ENCODE assay signal across 9 mouse cellular contexts in genomic region chr1:88698926-88699325, GRCm38 (mm10). TPM values are rescaled to one million over a fixed set of nuclear protein-coding genes. Genes with fewer than 3 reads are reported as not detected.
DNase-seq lines count a peak whose midpoint lies in the region; ATAC-seq lines count a peak whose summit lies in the region.
"Had no signal": no experiment of that assay in that cellular context is flagged by ENCODE, and none has a peak within 500 bp of the region (broad histone marks: within the 10 kb centered on the region; RNA-seq: fewer than 3 reads in every experiment).

No protein-coding gene starts in this region.

- peak overlapping the region; percentile 73 for H3K4me3 ChIP-seq in kidney, embryonic 15.5 days (replicated peaks)
- H3K4me3 ChIP-seq in hindbrain, embryonic 11.5 days (ENCODE audit: low read depth, low read length), result peak overlapping the region; percentile 93
- peak overlapping the region; percentile 95 for H3K4me3 ChIP-seq in midbrain, embryonic 13.5 days (replicated peaks)

- H3K27ac ChIP-seq in kidney, embryonic 15.5 days, result 0 out of 2 replicates have a peak overlapping the region, but pooled peaks have one; percentile 7
- no peak overlapping the region for H3K27ac ChIP-seq in hindbrain, embryonic 11.5 days (ENCODE audit: low read depth, low read length)
- H3K27ac ChIP-seq in midbrain, embryonic 13.5 days, result peak overlapping the region; percentile 98

- DNase-seq in kidney, postnatal 36 days, result no peak
- DNase-seq in embryo, embryonic 10 days (ENCODE audit: low spot score), result peak; percentile 54
- DNase-seq in hindbrain, embryonic 11.5 days (ENCODE audit: low spot score), result peak; percentile 38
- no peak for DNase-seq in cerebellum, postnatal 4 days (ENCODE audit: low spot score in 2 of 2)
- DNase-seq: kidney, adult 18-20 months had no signal

- H3K27me3 ChIP-seq in kidney, embryonic 15.5 days, result no peaks in the 10 kb centered on the region
- H3K27me3 ChIP-seq in hindbrain, embryonic 11.5 days (ENCODE audit: control insufficient read depth, insufficient read depth, low read length), result no peaks in the 10 kb centered on the region
- H3K27me3 ChIP-seq in midbrain, embryonic 13.5 days, result peaks cover 4% of the 10 kb centered on the region; the same call in 1 of the 2 replicates

- H3K9ac ChIP-seq in kidney, embryonic 15.5 days, result peak overlapping the region; percentile 25; the same call in 1 of the 2 replicates
- peak overlapping the region; percentile 38 for H3K9ac ChIP-seq in hindbrain, embryonic 11.5 days (ENCODE audit: low read depth, low read length)
- H3K9ac ChIP-seq in midbrain, embryonic 13.5 days (replicated peaks), result peak overlapping the region; percentile 100

- H3K4me1 ChIP-seq in kidney, embryonic 15.5 days, result peaks cover 33% of the 10 kb centered on the region
- H3K4me1 ChIP-seq in hindbrain, embryonic 11.5 days (replicated peaks; ENCODE audit: control insufficient read depth, insufficient read depth, low read length), result no peaks in the 10 kb centered on the region
- peaks cover 29% of the 10 kb centered on the region for H3K4me1 ChIP-seq in midbrain, embryonic 13.5 days (replicated peaks)

- peaks cover 10% of the 10 kb centered on the region for H3K36me3 ChIP-seq in kidney, embryonic 15.5 days
- no peaks in the 10 kb centered on the region for H3K36me3 ChIP-seq in hindbrain, embryonic 11.5 days (ENCODE audit: control insufficient read depth, insufficient read depth, low read length)
- peaks cover 23% of the 10 kb centered on the region for H3K36me3 ChIP-seq in midbrain, embryonic 13.5 days

- H3K9me3 ChIP-seq in kidney, embryonic 15.5 days (replicated peaks), result no peaks in the 10 kb centered on the region
- no peaks in the 10 kb centered on the region for H3K9me3 ChIP-seq in hindbrain, embryonic 11.5 days (ENCODE audit: control insufficient read depth, low read length)
- no peaks in the 10 kb centered on the region for H3K9me3 ChIP-seq in midbrain, embryonic 13.5 days

- no peak for ATAC-seq in kidney, embryonic 15.5 days (replicated peaks; ENCODE audit: low FRiP score)
- no peak for ATAC-seq in hindbrain, embryonic 11.5 days (ENCODE audit: low FRiP score)
- ATAC-seq in midbrain, embryonic 13.5 days, result no peak
- no peak for ATAC-seq in inflammation-experienced regulatory T-cells, adult 6 months
- ATAC-seq in monocyte, adult 5-6 weeks (replicated peaks; ENCODE audit: insufficient number of reproducible peaks, low FRiP score, low TSS enrichment, poor library complexity, severe bottlenecking), result no peak

- H3K4me2 ChIP-seq in kidney, embryonic 15.5 days, result peak overlapping the region; percentile 81
- peak overlapping the region; percentile 65 for H3K4me2 ChIP-seq in hindbrain, embryonic 11.5 days (replicated peaks; ENCODE audit: low read depth, low read length)
- H3K4me2 ChIP-seq in midbrain, embryonic 13.5 days (replicated peaks), result peak overlapping the region; percentile 75

- WGBS in kidney, embryonic 15.5 days, result 22% methylated on average over 5 of the region's 5 CpGs
- WGBS in hindbrain, embryonic 11.5 days, result 18% methylated on average over 5 of the region's 5 CpGs
- WGBS in midbrain, embryonic 13.5 days, result 1% methylated on average over 5 of the region's 5 CpGs

RNA-seq across cellular contexts. Expression of gene Arl4c, which starts 3.1 kb away (rescaled TPM):
- 26.9 and 27.9 TPM in 2 replicates for polyA plus RNA-seq in kidney, embryonic 15.5 days (2015; fragmentation: Nextera tagmentation; extraction: Ambion mirVana)
- polyA plus RNA-seq in hindbrain, embryonic 11.5 days (2014; fragmentation: Nextera tagmentation; extraction: Ambion mirVana), result 10.4 and 10.9 TPM in 2 replicates
- 45.6 and 47.7 TPM in 2 replicates for polyA plus RNA-seq in midbrain, embryonic 13.5 days (2015; fragmentation: Nextera tagmentation; extraction: Ambion mirVana)
- 10 to 100 TPM in 2 of 3 experiments, 1 to 10 TPM in 1; 9.6 to 20.2 (median 12.6) TPM for polyA plus RNA-seq in inflammation-experienced regulatory T-cells, adult 6 months (2017; shearing (Covaris generic))
- 176 to 204 TPM (median 187 TPM) in 3 replicates for total RNA-seq in monocyte, adult 5-6 weeks (2017)

Comparison
In these comparisons a context has a peak if more than half of its experiments do, and no peak if none do; other contexts are left out.
1. H3K9ac ChIP-seq: peak in every context shown above with its lines; median percentile 100 in midbrain, embryonic 13.5 days; 38 in hindbrain, embryonic 11.5 days; 25 in kidney, embryonic 15.5 days.
2. DNase-seq: peak in embryo, embryonic 10 days (single experiment) and hindbrain, embryonic 11.5 days (single experiment); none in kidney, postnatal 36 days (0 of 2) and cerebellum, postnatal 4 days (0 of 2).
3. Peak in every context shown above with its lines, with median percentiles within 50 percentile points of each other: H3K4me2 ChIP-seq and H3K4me3 ChIP-seq.